Mouse (Mus musculus) testis, adult 2 months (tissue): ENCODE measurements around the gene Tcf12.

Experiments
- CTCF ChIP-seq: fragments of 200-500 bp; IDR thresholded peaks from 2 replicates; pipeline ENCODE4 v1.5.1; 2012; ENCODE audit warnings: low read depth, mild to moderate bottlenecking, inconsistent platforms, low read length, moderate library complexity; ENCODE audit not compliant: control insufficient read depth, insufficient read depth, insufficient replicate concordance
- POLR2A ChIP-seq: fragments of 200-500 bp; IDR thresholded peaks from 2 replicates; pipeline ENCODE4 v1.6.1; 2012; ENCODE audit warnings: low read depth, mild to moderate bottlenecking, inconsistent platforms, low read length, moderate library complexity; ENCODE audit not compliant: control insufficient read depth

DNA sequence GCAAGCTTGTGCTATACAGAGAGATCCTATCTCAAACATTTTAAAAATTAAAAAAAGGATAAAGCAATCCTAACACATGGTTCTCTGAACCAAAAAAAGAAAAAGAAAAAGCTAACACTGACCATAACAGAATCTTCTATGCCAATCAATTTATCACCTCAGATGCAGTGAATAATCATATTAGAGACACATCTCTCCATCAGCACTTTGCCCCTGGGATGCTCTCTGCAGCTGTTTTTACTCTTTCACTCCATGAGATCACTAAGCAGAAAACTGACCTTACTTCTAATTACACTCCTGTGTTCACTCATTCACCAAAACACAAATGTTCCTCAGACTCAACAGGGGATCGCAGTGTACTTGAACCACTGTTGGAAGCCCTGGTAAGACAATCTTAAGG, 128.8 kb downstream of the Tcf12 start:
- TF ChIP-seq CTCF (no peak), POLR2A (no peak)
